Mouse (Mus musculus) cerebellum, adult 2 months (tissue): ENCODE results near the gene Gab2. TPM values are rescaled to one million over a fixed set of nuclear protein-coding genes. Genes with fewer than 3 reads are reported as not detected.
"Not testable (repeated sequence)": the region's sequence is repeated elsewhere in the genome, so short reads cannot be mapped to it uniquely, and the experiment has no call there.

Source experiments
- DNase-seq, 2 experiments: peaks; one replicate each; pipeline ENCODE4 v3.0.0; 2021
- H3K27ac ChIP-seq: fragments of 200-500 bp; 2 replicates; pipeline ENCODE4 v1.5.1; 2012; ENCODE audit warnings: low read length, control low read depth, inconsistent platforms; ENCODE audit not compliant: insufficient read depth
- H3K27me3 ChIP-seq: fragments of 200-500 bp; 2 replicates; pipeline ENCODE4 v1.6.1; 2012; ENCODE audit warnings: inconsistent platforms, mild to moderate bottlenecking, low read length, moderate library complexity; ENCODE audit not compliant: control insufficient read depth, insufficient read depth
- H3K4me1 ChIP-seq: fragments of 200-500 bp; 2 replicates; pipeline ENCODE4 v1.6.1; 2011; ENCODE audit warnings: low read length; ENCODE audit not compliant: control insufficient read depth, insufficient read depth
- H3K4me3 ChIP-seq: fragments of 200-500 bp; replicated peaks from 2 replicates; pipeline ENCODE3; 2011; ENCODE audit warnings: mild to moderate bottlenecking, low read depth, low read length, control low read depth; ENCODE audit not compliant: insufficient read depth
- CTCF ChIP-seq: fragments of 200-500 bp; IDR thresholded peaks from 2 replicates; pipeline ENCODE4 v1.5.1; 2011; ENCODE audit warnings: low read depth, mild to moderate bottlenecking, control low read depth, low read length, moderate library complexity, borderline replicate concordance; ENCODE audit not compliant: insufficient read depth
- POLR2A ChIP-seq: fragments of 200-500 bp; IDR thresholded peaks from 2 replicates; pipeline ENCODE4 v1.6.1; 2011; ENCODE audit warnings: low read length, control low read depth, borderline replicate concordance; ENCODE audit not compliant: insufficient read depth
- WGBS: fragments of 180-500 bp; shearing (Covaris S2); methylation state at CpG from one replicate; pipeline ENCODE4 v1.1.7; 2018; 5-methylcytosine and 5-hydroxymethylcytosine counted together
- polyA plus RNA-seq: library from polyadenylated mRNA; depleted of rRNA; stranded (reverse); fragments of >200 nt; gene quantifications from 2 replicates; pipeline ENCODE4 v1.2.3, GENCODE M21; 2012

Gene Gab2
- polyA plus RNA-seq, 1 experiment, result 16.3 TPM

GRCm38 (mm10) chr7:97245261-97245949 is 164.0 kb downstream of the Gab2 start:
- no peak for DNase-seq
- TF ChIP-seq POLR2A (no peak), CTCF (no peak)
- Histone ChIP-seq H3K27ac (no peak overlapping the region), H3K4me1 (no peaks in the 10 kb centered on the region), H3K27me3 (no peaks in the 10 kb centered on the region), H3K4me3 (no peak overlapping the region)
- WGBS, result 78% methylated on average over 2 of the region's 2 CpGs

GRCm38 (mm10) chr7:97245950-97246578 is 164.7 kb downstream of the Gab2 start:
- not testable (repeated sequence) for H3K4me1 ChIP-seq, H3K27me3 ChIP-seq, H3K4me3 ChIP-seq, H3K27ac ChIP-seq, DNase-seq
- WGBS, result 70% methylated on average over 2 of the region's 2 CpGs

- Histone ChIP-seq H3K27ac (no peak overlapping the region), H3K4me3 (no peak overlapping the region), H3K4me1 (no peaks in the 10 kb centered on the region), H3K27me3 (no peaks in the 10 kb centered on the region)
- 93% methylated on average over 1 of the region's 1 CpGs for WGBS
- no peak for DNase-seq
- TF ChIP-seq CTCF (no peak), POLR2A (no peak)
These were observed 166.3 kb downstream of the Gab2 start for GRCm38 (mm10) chr7:97247661-97248060.

GRCm38 (mm10) chr7:97248136-97248535 is 166.8 kb downstream of the Gab2 start:
- no peak overlapping the region for H3K4me3 ChIP-seq
- DNase-seq, result no peak
- no peaks in the 10 kb centered on the region for H3K27me3 ChIP-seq
- no peaks in the 10 kb centered on the region for H3K4me1 ChIP-seq
- TF ChIP-seq POLR2A, result no peak
- TF ChIP-seq CTCF, result no peak
- no peak overlapping the region for H3K27ac ChIP-seq
- 81% methylated on average over 5 of the region's 5 CpGs for WGBS

DNA sequence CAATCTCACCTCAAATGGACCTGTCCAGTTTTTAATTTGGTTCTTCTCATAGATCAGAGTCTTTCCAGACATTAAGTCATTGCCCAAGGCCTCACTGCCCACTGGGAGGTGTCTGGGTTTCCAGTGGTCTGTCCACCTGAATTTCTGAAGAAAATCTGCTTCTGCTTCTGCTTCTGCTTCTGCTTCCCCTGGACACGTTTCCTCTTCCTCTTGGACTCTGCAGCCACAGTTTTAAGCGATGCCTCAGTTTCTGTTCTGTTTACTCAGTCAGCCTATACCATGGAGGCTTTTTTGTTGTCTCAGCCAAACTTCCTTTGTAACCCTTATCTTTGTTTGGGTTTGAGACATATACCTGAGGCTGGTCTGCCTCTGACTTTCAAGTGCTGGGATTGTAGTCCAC is 170.3 kb downstream of the Gab2 start:
- no peak for DNase-seq
- Histone ChIP-seq H3K4me3 (no peak overlapping the region), H3K27me3 (no peaks in the 10 kb centered on the region), H3K27ac (no peak overlapping the region), H3K4me1 (no peaks in the 10 kb centered on the region)
- WGBS, result 71% methylated on average over 2 of the region's 2 CpGs
- TF ChIP-seq POLR2A, result no peak
- TF ChIP-seq CTCF, result no peak

GRCm38 (mm10) chr7:97262541-97262940 is 181.2 kb downstream of the Gab2 start:
- Histone ChIP-seq H3K27ac (no peak overlapping the region), H3K27me3 (no peaks in the 10 kb centered on the region), H3K4me1 (no peaks in the 10 kb centered on the region), H3K4me3 (no peak overlapping the region)
- 52% methylated on average over 1 of the region's 1 CpGs for WGBS
- TF ChIP-seq CTCF (no peak), POLR2A (no peak)
- no peak for DNase-seq

- TF ChIP-seq CTCF, result no peak
- no peak for TF ChIP-seq POLR2A
- no peak overlapping the region for H3K4me3 ChIP-seq
- no peaks in the 10 kb centered on the region for H3K4me1 ChIP-seq
- no peak overlapping the region for H3K27ac ChIP-seq
- DNase-seq, result no peak
- H3K27me3 ChIP-seq, result no peaks in the 10 kb centered on the region
These were observed 189.0 kb downstream of the Gab2 start for GRCm38 (mm10) chr7:97270367-97270766.

GRCm38 (mm10) chr7:97271068-97271467 is 189.7 kb downstream of the Gab2 start:
- H3K27me3 ChIP-seq, result no peaks in the 10 kb centered on the region
- WGBS, result 94% methylated on average over 1 of the region's 1 CpGs
- no peak overlapping the region for H3K4me3 ChIP-seq
- H3K27ac ChIP-seq, result no peak overlapping the region
- DNase-seq, result no peak
- no peaks in the 10 kb centered on the region for H3K4me1 ChIP-seq
- no peak for TF ChIP-seq POLR2A

GRCm38 (mm10) chr7:97296986-97297385 is 215.6 kb downstream of the Gab2 start:
- Histone ChIP-seq H3K4me3 (no peak overlapping the region), H3K4me1 (no peaks in the 10 kb centered on the region), H3K27ac (no peak overlapping the region), H3K27me3 (no peaks in the 10 kb centered on the region)
- WGBS, result 50% methylated on average over 2 of the region's 2 CpGs
- TF ChIP-seq POLR2A (no peak), CTCF (no peak)
- no peak for DNase-seq
